Mouse (Mus musculus): ENCODE results near the gene Krt17.

GRCm38 (mm10) chr11:100208542-100208941, 52.3 kb downstream of the Krt17 start:
- TF ChIP-seq SRF (IDR thresholded peaks at IDR 0.05; ENCODE audit: control insufficient read depth, insufficient read length, low read depth) (no peak), TCF12 (IDR thresholded peaks at IDR 0.05; ENCODE audit: insufficient read depth, poor library complexity, severe bottlenecking) (no peak), POLR2A (IDR thresholded peaks at IDR 0.05; ENCODE audit: insufficient read length, low read depth) (no peak), E2F4 (IDR thresholded peaks at IDR 0.05; ENCODE audit: insufficient read depth) (no peak), REST (IDR thresholded peaks at IDR 0.05; ENCODE audit: insufficient read depth, insufficient read length) (no peak), MYOG (IDR thresholded peaks at IDR 0.05; ENCODE audit: control insufficient read depth in 1 of 3, insufficient read depth in 1 of 3, insufficient read length in 2 of 3, low read depth in 2 of 3) (no peak), USF1 (IDR thresholded peaks at IDR 0.05; ENCODE audit: low read depth) (no peak), CEBPB (IDR thresholded peaks at IDR 0.05; ENCODE audit: insufficient read depth, poor library complexity, severe bottlenecking) (no peak), MAX (IDR thresholded peaks at IDR 0.05; ENCODE audit: low read depth) (no peak), POLR2AphosphoS2 (IDR thresholded peaks at IDR 0.05; ENCODE audit: insufficient read length, low read depth) (no peak)

All from myocyte (in vitro differentiated cells).